Mouse (Mus musculus) stomach, adult 2 months (tissue): ENCODE results near the gene Vmn2r112. TPM values are rescaled to one million over a fixed set of nuclear protein-coding genes. Genes with fewer than 3 reads are reported as not detected.

Source experiments
- polyA plus RNA-seq: library from polyadenylated mRNA; depleted of rRNA; stranded (reverse); fragments of >200 nt; gene quantifications from 2 replicates; pipeline ENCODE4 v1.2.3, GENCODE M21; 2012; rRNA removed

Gene Vmn2r112
- not detected in 2 replicates for polyA plus RNA-seq

DNA sequence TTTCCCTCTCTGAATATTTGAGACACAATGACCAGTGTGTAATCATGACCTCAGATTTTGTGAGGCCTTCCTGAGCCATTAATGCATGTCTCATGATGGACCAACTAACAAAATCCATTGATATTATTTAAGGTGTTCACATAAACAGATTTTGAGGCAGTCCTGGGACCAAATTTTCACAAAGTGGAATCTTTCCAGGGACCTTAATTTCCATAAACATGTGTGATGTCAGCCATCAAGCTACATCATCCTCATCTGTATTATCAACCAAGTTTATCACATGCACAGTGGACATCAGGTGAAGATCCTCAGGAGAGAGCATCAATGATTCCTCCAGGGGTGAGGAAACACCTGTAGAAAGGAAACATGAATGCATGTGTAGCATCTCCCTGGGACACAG lies at the start of gene Vmn2r112:
Gene Vmn2r112 (plus strand): TSS at position 301 of the 400 bp plus-strand sequence.

GRCm38 (mm10) chr17:22573382-22573781 lies 27.4 kb upstream of the Vmn2r112 start, which contains the start of gene Vmn2r111:
Gene Vmn2r111, minus strand, starts transcription at chr17:22573482.

Other genes with a start within 250 kb of the Vmn2r112 start
- 0.87 and 0.99 TPM in 2 replicates for gene Zfp944, start 239.6 kb upstream of the Vmn2r112 start, polyA plus RNA-seq
- 0.15 and 0.30 TPM in 2 replicates for gene Zfp758, start 239.5 kb upstream of the Vmn2r112 start, polyA plus RNA-seq
- 0.67 and 1.0 TPM in 2 replicates for gene Zfp946, start 176.7 kb upstream of the Vmn2r112 start, polyA plus RNA-seq
- not detected in 2 replicates for gene Vmn2r111, start 27.5 kb upstream of the Vmn2r112 start, polyA plus RNA-seq